Mouse (Mus musculus) lung, postnatal 10 days (tissue): ENCODE measurements around the gene Mast4.

Experiments used
- DNase-seq: peaks from one replicate; pipeline ENCODE4 v3.0.0; 2021

Gene Mast4

DNA sequence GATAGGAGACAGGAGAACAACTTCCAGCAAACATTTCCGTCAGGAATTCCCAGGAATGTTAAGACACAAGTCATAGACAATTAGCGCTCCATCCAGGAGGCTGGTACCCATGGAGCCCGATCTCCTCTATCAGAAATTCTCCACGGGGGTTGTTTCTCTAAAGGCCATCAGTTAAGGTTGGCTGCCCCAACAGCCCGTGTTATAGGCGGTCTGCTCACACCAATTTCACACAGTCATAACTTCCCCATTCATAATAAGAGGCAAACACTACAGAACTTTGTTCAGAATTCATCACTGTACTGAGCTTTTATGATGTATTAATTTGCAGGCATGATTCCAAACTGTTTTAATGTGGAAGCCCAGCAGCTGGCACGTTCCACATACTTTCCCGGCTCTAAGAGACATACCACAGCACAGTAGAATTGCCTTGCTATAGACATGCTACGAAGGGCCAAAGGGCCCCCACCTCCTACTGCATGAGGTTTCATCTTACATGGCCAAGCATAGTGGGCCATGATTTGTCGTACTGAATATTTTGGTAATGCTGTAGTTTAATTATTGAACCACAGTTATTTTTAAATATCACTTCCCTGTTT, 19.1 kb downstream of the Mast4 start:
- DNase-seq, result no peak

GRCm38 (mm10) chr13:103308296-103308695, 26.0 kb downstream of the Mast4 start:
- no peak for DNase-seq

DNA sequence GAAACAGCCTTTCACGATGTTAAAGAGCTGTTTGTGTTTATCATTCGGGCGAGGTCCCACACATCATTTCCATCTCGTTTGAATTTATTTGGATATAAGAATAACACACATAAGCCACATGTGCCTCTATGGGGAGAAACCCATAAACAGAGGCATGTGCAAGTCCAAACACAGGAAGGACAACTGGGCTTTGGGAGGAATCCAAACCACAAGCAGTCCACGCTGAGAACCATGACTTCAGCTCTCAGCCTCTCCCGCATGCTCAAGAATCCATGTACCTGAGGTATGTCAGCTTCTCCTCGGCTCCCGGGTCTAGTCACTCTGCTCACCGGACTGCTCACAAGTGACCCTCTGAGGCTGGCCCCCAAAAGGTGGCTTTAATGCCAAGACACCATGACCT, 30.5 kb downstream of the Mast4 start:
- DNase-seq, result peak; percentile 4

GRCm38 (mm10) chr13:103302508-103302907, 31.8 kb downstream of the Mast4 start:
- DNase-seq, result no peak

GRCm38 (mm10) chr13:103302077-103302476, 32.2 kb downstream of the Mast4 start:
- no peak for DNase-seq

GRCm38 (mm10) chr13:103294424-103294823, 39.9 kb downstream of the Mast4 start:
- no peak for DNase-seq

- DNase-seq, result no peak
These were observed 41.2 kb downstream of the Mast4 start for GRCm38 (mm10) chr13:103293121-103293520.

DNA sequence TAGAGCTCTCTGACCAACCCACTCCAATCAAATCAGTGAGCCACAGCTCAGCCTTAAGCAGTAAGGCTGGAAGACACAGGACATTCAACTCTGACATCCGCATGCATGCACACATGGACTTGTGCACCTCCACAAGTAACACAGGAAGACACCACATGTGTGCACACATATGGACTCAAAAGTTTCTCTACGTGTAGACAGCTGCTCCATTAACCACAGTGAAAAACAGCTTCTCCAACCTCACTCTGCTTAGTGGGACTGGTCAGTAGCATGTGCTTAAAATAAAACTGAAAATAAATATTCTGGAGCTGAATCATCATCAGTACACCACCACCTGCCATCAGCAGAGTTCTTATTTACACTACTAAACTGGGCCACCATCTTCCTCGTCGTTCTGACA, 43.2 kb downstream of the Mast4 start:
- no peak for DNase-seq

- no peak for DNase-seq
These were observed 48.5 kb downstream of the Mast4 start for GRCm38 (mm10) chr13:103285821-103286220.

GRCm38 (mm10) chr13:103285036-103285435, 49.3 kb downstream of the Mast4 start:
- no peak for DNase-seq

DNA sequence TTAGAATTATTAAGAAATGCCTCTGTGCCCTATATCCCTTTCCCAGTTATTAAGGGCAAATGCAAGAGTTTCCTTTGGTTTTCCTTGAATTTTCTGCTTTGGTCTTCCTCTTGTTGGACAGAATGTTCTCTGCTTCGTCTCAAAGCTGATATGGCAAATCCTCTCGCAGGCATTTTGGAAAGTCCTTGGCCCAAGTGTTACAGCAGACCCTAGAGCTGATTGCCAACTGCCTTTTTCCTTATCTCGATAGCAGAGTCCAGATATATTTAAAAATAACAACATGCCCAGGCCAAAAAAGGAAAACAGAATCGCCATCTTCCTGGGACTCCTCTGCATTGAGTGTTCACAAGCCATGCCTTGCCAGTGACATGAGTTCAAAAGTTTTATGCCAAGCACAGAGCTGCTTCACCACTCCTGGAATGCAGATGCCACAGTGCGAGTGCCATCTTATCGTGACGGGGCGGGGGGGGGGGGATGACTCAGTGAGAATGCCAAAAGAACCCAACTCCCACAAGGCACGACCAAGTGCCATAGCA, 63.4 kb downstream of the Mast4 start:
- no peak for DNase-seq

DNA sequence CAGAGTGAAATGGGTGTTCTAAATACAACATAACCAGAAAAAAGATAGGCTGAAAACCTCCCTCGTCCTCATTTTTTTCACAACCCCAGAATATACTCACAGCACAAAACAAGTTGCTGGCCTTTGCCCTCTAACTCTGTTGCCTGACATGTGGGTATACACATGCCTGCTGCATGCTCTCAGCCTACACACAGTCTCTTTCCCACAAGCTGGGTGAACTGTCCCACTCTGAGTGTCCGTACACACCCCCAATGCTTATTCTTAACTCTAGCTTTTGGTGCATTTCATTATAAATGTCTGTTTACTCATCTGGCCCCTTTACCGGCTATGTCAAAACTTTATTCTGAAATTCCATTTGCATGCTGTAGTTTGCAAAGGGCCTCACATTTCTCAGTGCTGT, 71.6 kb downstream of the Mast4 start:
- DNase-seq, result peak; percentile 6

GRCm38 (mm10) chr13:103262061-103262460, 72.2 kb downstream of the Mast4 start:
- no peak for DNase-seq

- no peak for DNase-seq
These were observed 73.9 kb downstream of the Mast4 start for GRCm38 (mm10) chr13:103260414-103260813.

DNA sequence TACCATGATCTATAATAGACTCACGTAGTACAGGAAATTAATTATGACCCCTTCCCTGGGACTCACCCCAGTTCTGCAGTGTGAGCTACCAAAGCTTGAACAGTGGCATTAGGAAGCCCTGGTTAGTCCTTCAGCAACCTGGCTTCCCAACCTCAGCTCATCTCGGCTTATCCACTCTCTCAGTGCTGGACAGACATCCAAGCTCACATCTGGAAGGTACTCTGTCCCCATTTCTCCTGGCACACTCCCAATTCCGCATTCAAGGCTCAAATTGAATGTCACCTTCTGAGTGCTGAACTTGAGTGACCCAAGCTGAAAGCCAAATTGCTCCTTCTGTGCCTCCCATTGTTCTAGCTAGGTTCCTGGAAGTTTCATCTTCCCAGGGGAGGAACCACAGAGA, 76.2 kb downstream of the Mast4 start:
- DNase-seq, result no peak

- DNase-seq, result no peak
These were observed 79.4 kb downstream of the Mast4 start for GRCm38 (mm10) chr13:103254861-103255260.

DNA sequence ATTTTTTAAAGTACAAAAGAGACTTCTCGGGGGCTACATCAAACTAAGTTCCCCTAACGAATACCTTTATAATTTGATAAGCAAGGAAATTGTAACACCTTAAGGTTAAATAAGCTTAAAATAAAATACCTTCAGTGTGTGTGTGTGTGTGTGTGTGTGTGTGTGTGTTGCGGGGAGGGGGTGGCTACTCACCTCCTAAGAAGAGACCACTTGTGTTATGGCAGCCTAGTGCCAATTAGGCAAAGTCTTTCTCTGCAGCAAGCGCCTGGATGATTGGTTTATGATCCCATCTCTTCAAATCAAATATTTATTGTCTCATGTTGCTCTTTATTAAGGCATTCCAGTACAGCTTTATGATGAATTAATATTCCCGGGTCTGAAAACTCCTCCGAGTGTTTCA, 81.2 kb downstream of the Mast4 start:
- DNase-seq, result no peak

DNA sequence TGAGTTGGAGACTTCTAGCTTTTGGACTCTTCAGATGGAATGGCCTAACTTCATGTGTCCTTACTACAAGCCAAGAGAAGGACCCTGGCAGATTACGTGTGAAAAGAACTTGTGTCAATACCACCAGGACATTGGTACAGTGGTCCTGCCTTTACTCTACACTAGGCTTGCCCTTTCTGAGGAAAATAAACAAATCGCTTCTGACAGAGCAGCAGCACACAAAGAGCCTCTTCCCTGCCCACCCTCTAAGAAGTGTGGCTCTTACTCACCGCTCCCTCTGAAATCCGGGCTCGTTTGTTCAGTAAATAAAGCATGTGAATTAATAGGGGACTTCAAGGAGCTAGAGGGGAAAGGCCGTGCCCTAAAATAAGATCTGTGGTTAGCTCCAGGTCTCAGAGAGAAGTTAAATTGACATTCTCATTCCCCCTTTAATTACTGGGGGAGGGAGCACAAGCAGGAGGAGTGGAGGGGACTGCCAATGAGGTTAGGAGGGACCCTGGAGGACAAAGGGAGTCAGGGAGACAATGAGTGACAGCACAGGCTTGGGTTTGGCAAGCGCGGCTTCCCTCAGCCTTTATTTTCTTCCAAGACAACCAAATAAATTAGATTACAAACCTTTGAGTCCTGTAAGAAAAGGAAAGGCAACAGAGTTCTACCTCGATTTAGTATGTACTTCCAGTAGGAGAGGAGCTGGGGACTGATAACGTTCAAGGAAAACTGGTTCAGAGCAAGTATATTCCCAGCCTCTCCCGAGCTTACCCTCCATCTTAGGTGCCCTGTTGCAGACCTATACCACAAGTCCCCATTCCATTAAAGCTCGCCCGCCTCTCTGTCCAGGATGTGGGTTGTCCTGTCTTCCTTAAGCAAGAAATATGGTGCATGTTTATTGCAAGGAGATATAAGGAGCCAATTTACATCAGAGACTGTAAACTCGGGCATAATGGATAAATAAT, 85.9 kb downstream of the Mast4 start:
- no peak for DNase-seq

GRCm38 (mm10) chr13:103246973-103247718, 87.2 kb downstream of the Mast4 start:
- no peak for DNase-seq

GRCm38 (mm10) chr13:103245431-103245830, 88.9 kb downstream of the Mast4 start:
- no peak for DNase-seq

DNA sequence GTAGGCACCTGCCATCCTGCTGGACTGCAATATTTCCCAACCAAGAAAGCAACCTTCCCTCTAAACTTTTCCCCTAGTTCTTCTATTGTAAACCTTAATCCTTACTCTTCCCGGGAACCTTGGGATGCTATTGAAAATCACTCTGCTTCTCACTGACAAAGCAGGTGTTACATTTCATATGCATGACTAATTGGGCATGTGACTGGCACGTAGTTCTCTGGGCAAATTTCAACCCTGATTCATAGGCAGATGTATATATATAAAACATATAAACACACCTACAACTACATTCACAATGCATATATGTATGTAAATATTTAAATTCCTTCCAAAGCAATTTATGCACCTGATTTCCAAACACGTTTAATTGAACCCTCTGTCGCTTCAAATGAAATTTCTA, 90.2 kb downstream of the Mast4 start:
- DNase-seq, result no peak

DNA sequence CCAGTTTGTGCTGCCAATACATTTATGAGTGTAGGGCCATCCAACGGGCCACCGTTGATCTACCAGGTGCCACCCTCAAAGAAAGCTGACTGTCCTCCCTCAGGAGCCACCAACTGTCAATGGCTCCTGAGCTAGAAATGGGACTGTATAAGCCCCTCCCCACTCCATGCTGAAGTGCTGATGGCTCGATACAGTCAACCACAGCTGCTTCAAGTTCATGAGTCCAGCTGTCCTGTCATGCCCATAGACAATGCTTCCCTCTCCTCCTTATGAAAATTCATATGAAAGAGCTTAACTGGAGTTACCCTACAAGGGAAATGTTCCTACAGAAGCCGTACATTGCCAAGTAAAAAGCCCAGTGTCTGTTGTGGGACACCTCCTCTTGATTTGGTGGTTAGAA, 93.2 kb downstream of the Mast4 start:
- no peak for DNase-seq

- DNase-seq, result no peak
These were observed 94.6 kb downstream of the Mast4 start for GRCm38 (mm10) chr13:103239654-103240053.
